Mouse (Mus musculus) megakaryocyte, embryonic 14.5 days (primary cell): Measurements from ENCODE around the gene 4930432M17Rik.

Experiments used
- FLI1 ChIP-seq: IDR thresholded peaks from 2 replicates; pipeline ENCODE4 v1.6.1; 2012; ENCODE audit warnings: low read length, inconsistent platforms, mixed read lengths
- GATA1 ChIP-seq: IDR thresholded peaks from 3 replicates; pipeline ENCODE4 v1.6.1; 2012; ENCODE audit warnings: mixed read lengths, low read length, inconsistent platforms, borderline replicate concordance

- no peak for TF ChIP-seq GATA1
- no peak for TF ChIP-seq FLI1
Observed at GRCm38 (mm10) chr3:121725651-121726050, 55.1 kb downstream of the 4930432M17Rik start.
